Mouse (Mus musculus) liver, adult 2 months (tissue): ENCODE measurements around the gene Rnf181. TPM values are rescaled to one million over a fixed set of nuclear protein-coding genes. Genes with fewer than 3 reads are reported as not detected.

Source experiments
- DNase-seq: peaks from one replicate; pipeline ENCODE4 v3.0.0-alpha.2; 2011; ENCODE audit warnings: low read depth, low spot score; ENCODE audit errors: extremely low read depth
- H3K27ac ChIP-seq: fragments of 200-500 bp; replicated peaks from 2 replicates; pipeline ENCODE4 v1.5.1; 2012; ENCODE audit warnings: low read depth, mild to moderate bottlenecking, control low read depth, inconsistent platforms, low read length; ENCODE audit not compliant: insufficient read depth
- H3K27me3 ChIP-seq: fragments of 200-500 bp; 2 replicates; pipeline ENCODE4 v1.6.1; 2012; ENCODE audit warnings: mild to moderate bottlenecking, moderate library complexity, low read length, inconsistent platforms; ENCODE audit not compliant: control insufficient read depth, insufficient read depth
- H3K36me3 ChIP-seq: fragments of 200-500 bp; 2 replicates; pipeline ENCODE4 v1.6.1; 2012; ENCODE audit warnings: low read length, inconsistent platforms; ENCODE audit not compliant: control insufficient read depth, insufficient read depth
- H3K4me1 ChIP-seq: fragments of 200-500 bp; 2 replicates; pipeline ENCODE4 v1.6.1; 2011; ENCODE audit warnings: low read length; ENCODE audit not compliant: control insufficient read depth, insufficient read depth
- H3K4me3 ChIP-seq: fragments of 200-500 bp; 2 replicates; pipeline ENCODE4 v1.5.1; 2011; ENCODE audit warnings: low read depth, mild to moderate bottlenecking, control low read depth, low read length, moderate library complexity; ENCODE audit not compliant: insufficient read depth
- H3K79me2 ChIP-seq: fragments of 200-500 bp; 2 replicates; pipeline ENCODE4 v1.6.1; 2012; ENCODE audit warnings: inconsistent platforms, mild to moderate bottlenecking, low read length, moderate library complexity; ENCODE audit not compliant: control insufficient read depth, insufficient read depth
- H3K9ac ChIP-seq: fragments of 200-500 bp; 2 replicates; pipeline ENCODE4 v1.6.1; 2012; ENCODE audit warnings: low read depth, mild to moderate bottlenecking, control low read depth, inconsistent platforms, low read length
- CTCF ChIP-seq: fragments of 200-500 bp; IDR thresholded peaks from 2 replicates; pipeline ENCODE4 v1.5.1; 2011; ENCODE audit warnings: low read depth, low read length, control low read depth
- POLR2A ChIP-seq: fragments of 200-500 bp; IDR thresholded peaks from 2 replicates; pipeline ENCODE4 v1.6.1; 2011; ENCODE audit warnings: low read length, control low read depth; ENCODE audit not compliant: insufficient read depth; ENCODE audit errors: extremely low read depth
- WGBS: fragments of 180-500 bp; shearing (Covaris S2); methylation state at CpG from one replicate; pipeline ENCODE4 v1.1.7; 2018; 5-methylcytosine and 5-hydroxymethylcytosine counted together
- polyA plus RNA-seq: library from polyadenylated mRNA; depleted of rRNA; stranded (reverse); fragments of >200 nt; gene quantifications from 2 replicates; pipeline ENCODE4 v1.2.3, GENCODE M21; 2012; rRNA removed
- total RNA-seq: library from RNA; depleted of rRNA; stranded (reverse); fragments of >200 nt; gene quantifications from 2 replicates; pipeline ENCODE4 v1.2.3, GENCODE M21; 2014; rRNA removed

Rnf181 gene
- total and polyA plus RNA-seq, 2 experiments, result 62.6 to 75.2 TPM

DNA sequence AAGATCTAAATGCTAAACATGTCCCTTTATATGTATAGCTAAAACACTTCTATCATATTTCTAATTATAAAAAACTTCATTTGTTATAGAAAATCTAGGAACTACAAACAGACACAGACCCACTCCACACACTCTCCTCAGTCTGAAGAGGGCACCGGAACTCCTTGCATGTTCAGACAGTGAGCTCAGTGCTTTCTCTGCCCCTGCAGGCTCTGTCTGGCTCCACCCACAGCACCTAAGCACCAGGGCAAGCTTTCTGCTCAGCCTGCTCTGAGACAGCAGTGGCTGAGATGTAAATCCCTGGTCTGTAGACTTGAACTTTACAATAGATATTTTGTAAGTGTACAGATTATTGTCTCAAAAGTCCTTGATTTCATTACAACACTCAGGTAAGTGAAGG is 50.7 kb downstream of the Rnf181 start:
- Histone ChIP-seq H3K4me1 (no peaks in the 10 kb centered on the region), H3K79me2 (no peaks in the 10 kb centered on the region), H3K4me3 (no peak overlapping the region), H3K9ac (no peak overlapping the region), H3K36me3 (peaks cover 38% of the 10 kb centered on the region), H3K27me3 (no peaks in the 10 kb centered on the region), H3K27ac (no peak overlapping the region)
- DNase-seq, result no peak
- no peak for TF ChIP-seq CTCF
- TF ChIP-seq POLR2A, result no peak
- WGBS, result 91% methylated on average over 1 of the region's 1 CpGs

GRCm38 (mm10) chr6:72315384-72315783 is 51.4 kb downstream of the Rnf181 start:
- peaks cover 31% of the 10 kb centered on the region for H3K36me3 ChIP-seq
- H3K9ac ChIP-seq, result no peak overlapping the region
- no peak for DNase-seq
- WGBS, result 80% methylated on average over 2 of the region's 2 CpGs
- no peak for TF ChIP-seq POLR2A
- TF ChIP-seq CTCF, result no peak
- H3K4me3 ChIP-seq, result no peak overlapping the region
- H3K27ac ChIP-seq, result no peak overlapping the region
- H3K4me1 ChIP-seq, result no peaks in the 10 kb centered on the region
- H3K27me3 ChIP-seq, result no peaks in the 10 kb centered on the region
- H3K79me2 ChIP-seq, result no peaks in the 10 kb centered on the region

DNA sequence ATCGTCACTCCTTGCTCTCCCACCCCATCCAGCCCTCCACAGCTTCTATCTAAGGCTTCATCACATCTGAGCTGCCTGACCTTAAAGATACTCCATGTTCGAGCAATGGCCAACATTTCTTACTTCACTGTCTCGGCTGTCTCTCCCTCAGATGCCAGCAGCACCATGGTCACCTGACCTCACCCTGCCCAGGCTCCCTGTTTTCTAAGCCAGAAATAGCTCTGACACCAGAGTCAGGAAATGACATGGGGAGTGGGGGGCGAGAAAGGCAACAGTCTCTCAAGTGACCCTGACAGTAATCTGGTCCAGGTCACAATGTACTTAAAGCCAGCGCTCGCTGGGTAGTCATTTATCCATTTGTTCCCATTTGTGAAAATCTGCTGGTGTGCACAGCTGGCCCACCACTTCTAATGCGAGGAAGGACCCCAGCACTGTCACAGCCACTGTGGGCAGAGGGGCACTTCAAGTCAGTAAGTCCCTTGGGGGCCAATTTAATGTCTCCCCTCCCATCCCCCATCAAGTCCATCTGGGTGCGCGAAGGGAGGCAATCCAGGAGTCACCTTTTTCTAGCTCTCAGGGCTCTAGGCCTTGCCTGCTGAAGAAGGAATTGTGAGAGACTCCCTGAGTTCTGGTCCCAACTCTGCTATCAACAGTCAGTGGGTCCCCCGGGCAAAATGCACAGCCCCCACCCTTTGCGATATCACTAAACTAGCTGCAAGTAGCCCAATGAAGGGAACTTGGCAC is 53.5 kb downstream of the Rnf181 start:
- Histone ChIP-seq H3K9ac (no peak overlapping the region), H3K36me3 (peaks cover 11% of the 10 kb centered on the region), H3K4me3 (no peak overlapping the region), H3K79me2 (no peaks in the 10 kb centered on the region), H3K27me3 (no peaks in the 10 kb centered on the region), H3K27ac (no peak overlapping the region), H3K4me1 (no peaks in the 10 kb centered on the region)
- TF ChIP-seq CTCF (no peak), POLR2A (no peak)
- 89% methylated on average over 11 of the region's 11 CpGs for WGBS
- no peak for DNase-seq

DNA sequence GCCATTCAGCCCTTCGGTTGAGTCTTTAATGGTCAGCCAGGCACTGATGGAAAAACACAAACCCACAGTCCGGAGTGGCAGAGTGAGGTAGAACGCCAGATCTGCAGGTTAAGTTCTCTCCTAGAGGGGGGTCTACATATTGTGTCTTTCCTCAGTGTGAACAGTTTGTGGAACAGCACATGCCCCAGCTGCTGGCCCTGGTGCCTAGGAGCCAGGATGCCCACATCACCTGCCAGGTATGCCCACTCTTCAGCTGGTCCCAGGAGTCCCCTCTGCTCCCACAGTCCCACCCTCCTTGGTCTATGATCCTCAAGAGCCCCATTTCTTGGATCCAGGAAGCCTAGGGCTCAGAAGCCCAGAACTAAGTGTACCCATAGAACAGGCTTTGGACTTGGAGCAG is 54.6 kb downstream of the Rnf181 start:
- Histone ChIP-seq H3K27ac (no peak overlapping the region), H3K9ac (no peak overlapping the region), H3K27me3 (no peaks in the 10 kb centered on the region), H3K79me2 (no peaks in the 10 kb centered on the region), H3K4me1 (no peaks in the 10 kb centered on the region), H3K4me3 (no peak overlapping the region), H3K36me3 (peaks cover 5% of the 10 kb centered on the region)
- TF ChIP-seq POLR2A (no peak), CTCF (no peak)
- 95% methylated on average over 3 of the region's 3 CpGs for WGBS
- no peak for DNase-seq

Other genes with a start within 250 kb of the Rnf181 start
- gene Atoh8, start 131.4 kb downstream of the Rnf181 start, total RNA-seq, result 5.1 and 15.4 TPM in 2 replicates
- 22.9 and 28.7 TPM in 2 replicates for gene Atoh8, start 131.4 kb downstream of the Rnf181 start, polyA plus RNA-seq
- gene Sftpb, start 62.3 kb downstream of the Rnf181 start, total RNA-seq, result not detected in 2 replicates
- gene Sftpb, start 62.3 kb downstream of the Rnf181 start, polyA plus RNA-seq, result 0.31 TPM in 1 of 2 replicates, not detected in the other
- 15.2 TPM in 2 replicates for gene Usp39, start 21.8 kb downstream of the Rnf181 start, total RNA-seq
- 10.5 and 11.9 TPM in 2 replicates for gene Usp39, start 21.8 kb downstream of the Rnf181 start, polyA plus RNA-seq
- gene 0610030E20Rik, start 19.6 kb downstream of the Rnf181 start, total RNA-seq, result 10.2 and 14.2 TPM in 2 replicates
- 17.5 and 18.5 TPM in 2 replicates for gene 0610030E20Rik, start 19.6 kb downstream of the Rnf181 start, polyA plus RNA-seq
- 62.9 and 78.9 TPM in 2 replicates for gene Tmem150a, start 11.5 kb downstream of the Rnf181 start, total RNA-seq
- 202 and 244 TPM in 2 replicates for gene Tmem150a, start 11.5 kb downstream of the Rnf181 start, polyA plus RNA-seq
- 18.9 and 20.5 TPM in 2 replicates for gene Vamp5, start 13.5 kb upstream of the Rnf181 start, total RNA-seq
- 18.3 and 18.5 TPM in 2 replicates for gene Vamp5, start 13.5 kb upstream of the Rnf181 start, polyA plus RNA-seq
- 193 and 238 TPM in 2 replicates for gene Vamp8, start 23.7 kb upstream of the Rnf181 start, total RNA-seq
- 219 and 220 TPM in 2 replicates for gene Vamp8, start 23.7 kb upstream of the Rnf181 start, polyA plus RNA-seq
- 71.0 and 80.9 TPM in 2 replicates for gene Ggcx, start 47.4 kb upstream of the Rnf181 start, total RNA-seq
- gene Ggcx, start 47.4 kb upstream of the Rnf181 start, polyA plus RNA-seq, result 62.4 and 67.3 TPM in 2 replicates
- gene Mat2a, start 72.6 kb upstream of the Rnf181 start, total RNA-seq, result 54.0 and 59.7 TPM in 2 replicates
- gene Mat2a, start 72.6 kb upstream of the Rnf181 start, polyA plus RNA-seq, result 19.8 and 31.1 TPM in 2 replicates
- not detected in 2 replicates for gene Sh2d6, start 154.8 kb upstream of the Rnf181 start, total RNA-seq
- gene Sh2d6, start 154.8 kb upstream of the Rnf181 start, polyA plus RNA-seq, result not detected in 2 replicates
- gene Capg, start 177.4 kb upstream of the Rnf181 start, total RNA-seq, result 3.9 and 4.3 TPM in 2 replicates
- gene Capg, start 177.4 kb upstream of the Rnf181 start, polyA plus RNA-seq, result 2.2 and 2.8 TPM in 2 replicates
- 7.6 and 9.5 TPM in 2 replicates for gene Elmod3, start 231.5 kb upstream of the Rnf181 start, total RNA-seq
- 14.7 and 16.0 TPM in 2 replicates for gene Elmod3, start 231.5 kb upstream of the Rnf181 start, polyA plus RNA-seq
- 151 and 180 TPM in 2 replicates for gene Retsat, start 231.5 kb upstream of the Rnf181 start, total RNA-seq
- 303 and 340 TPM in 2 replicates for gene Retsat, start 231.5 kb upstream of the Rnf181 start, polyA plus RNA-seq